Mouse (Mus musculus): ENCODE measurements around the gene Btd. TPM values are rescaled to one million over a fixed set of nuclear protein-coding genes. Genes with fewer than 3 reads are reported as not detected.

Btd gene
- polyA plus RNA-seq, 1 experiment from 2014 or later = 16.3 TPM

- Histone ChIP-seq H3K4me1 (no peaks in the 10 kb centered on the region), H3K36me3 (peaks cover 90% of the 10 kb centered on the region), H3K4me3 (no peak overlapping the region), H3K27me3 (ENCODE audit: low read depth, poor library complexity, severe bottlenecking) (no peaks in the 10 kb centered on the region), H3K9me3 (replicated peaks) (no peaks in the 10 kb centered on the region), H3K27ac (no peak overlapping the region)
- DNase-seq (ENCODE audit: low spot score) = no peak
Observed at GRCm38 (mm10) chr14:31715669-31716068, 74.8 kb downstream of the Btd start.

- DNase-seq (ENCODE audit: low spot score) = no peak
- H3K27ac ChIP-seq = no peak overlapping the region
- no peaks in the 10 kb centered on the region for H3K27me3 ChIP-seq (ENCODE audit: low read depth, poor library complexity, severe bottlenecking)
- H3K36me3 ChIP-seq = peaks cover 84% of the 10 kb centered on the region
- no peaks in the 10 kb centered on the region for H3K9me3 ChIP-seq (replicated peaks)
- WGBS = 91% methylated on average over 5 of the region's 5 CpGs
- no peak overlapping the region for H3K4me3 ChIP-seq
- no peaks in the 10 kb centered on the region for H3K4me1 ChIP-seq
Observed at GRCm38 (mm10) chr14:31717360-31717759, 76.5 kb downstream of the Btd start.

Other genes with a start within 250 kb of the Btd start
- gene Sh3bp5, start 204.9 kb upstream of the Btd start, polyA plus RNA-seq (2016; fragmentation: Nextera tagmentation; extraction: Ambion mirVana) = 43.0 and 47.9 TPM in 2 replicates
- 36.9 and 39.7 TPM in 2 replicates for gene Eaf1, start 146.6 kb upstream of the Btd start, polyA plus RNA-seq (2016; fragmentation: Nextera tagmentation; extraction: Ambion mirVana)
- gene Mettl6, start 146.0 kb upstream of the Btd start, polyA plus RNA-seq (2016; fragmentation: Nextera tagmentation; extraction: Ambion mirVana) = 75.6 and 85.8 TPM in 2 replicates
- 0.13 and 0.20 TPM in 2 replicates for gene Colq, start 49.7 kb upstream of the Btd start, polyA plus RNA-seq (2016; fragmentation: Nextera tagmentation; extraction: Ambion mirVana)
- gene Gm49387, start 150 bp upstream of the Btd start, polyA plus RNA-seq (2016; fragmentation: Nextera tagmentation; extraction: Ambion mirVana) = 0.36 and 0.50 TPM in 2 replicates
- 6.1 and 9.4 TPM in 2 replicates for gene Hacl1, start 258 bp downstream of the Btd start, polyA plus RNA-seq (2016; fragmentation: Nextera tagmentation; extraction: Ambion mirVana)
- gene Ankrd28, start 189.6 kb downstream of the Btd start, polyA plus RNA-seq (2016; fragmentation: Nextera tagmentation; extraction: Ambion mirVana) = 8.5 and 10.1 TPM in 2 replicates

All from limb, embryonic 10.5 days (tissue).